Mouse (Mus musculus): ENCODE data around the gene Cemip2. TPM values are rescaled to one million over a fixed set of nuclear protein-coding genes. Genes with fewer than 3 reads are reported as not detected.

Gene Cemip2
- polyA plus RNA-seq, 1 experiment from 2014 or later, result 83.7 TPM

DNA sequence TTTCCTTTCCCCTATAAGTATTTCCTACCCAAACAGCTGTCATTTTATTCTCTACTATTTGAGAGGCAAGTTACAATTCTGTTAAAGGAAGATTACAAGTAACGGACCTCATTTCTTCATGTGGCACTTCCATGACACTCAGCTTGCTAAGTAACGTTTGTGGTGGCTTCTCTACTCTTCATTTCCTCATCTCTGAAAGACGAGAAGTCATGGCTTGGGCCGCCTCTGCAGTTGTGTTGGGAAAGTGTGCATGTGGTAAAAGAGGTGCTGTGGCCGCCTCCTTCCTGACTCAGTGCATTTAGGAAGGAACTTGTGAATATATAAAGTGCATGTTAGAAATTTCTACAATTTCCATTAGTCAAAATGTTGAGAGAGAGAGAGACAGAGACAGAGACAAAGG is 18.2 kb downstream of the Cemip2 start:
- peaks cover 14% of the 10 kb centered on the region for H3K4me1 ChIP-seq (ENCODE audit: control insufficient read depth, insufficient read depth, low read length)
- DNase-seq (ENCODE audit: low spot score, missing footprints) (no peak), ATAC-seq (ENCODE audit: low FRiP score) (no peak)
- no peak overlapping the region for H3K9ac ChIP-seq (ENCODE audit: low read length)
- peaks cover 23% of the 10 kb centered on the region for H3K36me3 ChIP-seq (ENCODE audit: control insufficient read depth, insufficient read depth, low read length)
- H3K9me3 ChIP-seq (ENCODE audit: control insufficient read depth, low read length), result no peaks in the 10 kb centered on the region
- WGBS, result 90% methylated on average over 5 of the region's 5 CpGs
- H3K4me2 ChIP-seq, result no peak overlapping the region
- H3K4me3 ChIP-seq (ENCODE audit: low read depth, low read length), result no peak overlapping the region
- H3K27ac ChIP-seq (ENCODE audit: low read depth, low read length), result no peak overlapping the region
- no peaks in the 10 kb centered on the region for H3K27me3 ChIP-seq (ENCODE audit: control insufficient read depth, insufficient read depth, low read length)

DNA sequence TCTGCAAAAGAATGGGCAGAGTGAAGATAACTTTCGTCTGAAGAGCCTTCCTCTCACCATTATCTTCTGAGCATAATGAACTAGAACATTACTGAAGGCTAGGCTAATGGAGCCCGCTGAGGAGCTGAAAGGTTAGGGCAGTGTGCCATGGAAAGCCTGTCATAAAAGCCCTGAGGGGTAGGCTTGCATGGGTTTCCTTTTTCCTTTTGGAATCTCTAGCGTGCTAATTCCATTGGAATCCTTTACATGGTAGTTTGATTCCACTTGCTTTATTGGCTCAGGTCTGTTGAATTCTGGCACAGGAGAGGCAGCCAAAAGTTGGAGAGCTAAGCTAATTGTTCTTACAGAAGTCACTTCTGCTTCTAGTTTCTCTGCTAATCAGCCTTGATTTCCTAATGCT is 20.6 kb downstream of the Cemip2 start:
- Histone ChIP-seq H3K27me3 (ENCODE audit: control insufficient read depth, insufficient read depth, low read length) (no peaks in the 10 kb centered on the region), H3K36me3 (ENCODE audit: control insufficient read depth, insufficient read depth, low read length) (peaks cover 41% of the 10 kb centered on the region), H3K9ac (ENCODE audit: low read length) (no peak overlapping the region), H3K4me3 (ENCODE audit: low read depth, low read length) (no peak overlapping the region), H3K27ac (ENCODE audit: low read depth, low read length) (no peak overlapping the region), H3K4me2 (no peak overlapping the region), H3K9me3 (ENCODE audit: control insufficient read depth, low read length) (no peaks in the 10 kb centered on the region), H3K4me1 (ENCODE audit: control insufficient read depth, insufficient read depth, low read length) (peaks cover 10% of the 10 kb centered on the region)
- DNase-seq (ENCODE audit: low spot score, missing footprints) (no peak), ATAC-seq (ENCODE audit: low FRiP score) (no peak)
- 56% methylated on average over 3 of the region's 3 CpGs for WGBS

GRCm38 (mm10) chr19:21799410-21800373 is 21.6 kb downstream of the Cemip2 start:
- WGBS, result 60% methylated on average over 13 of the region's 13 CpGs
- Histone ChIP-seq H3K27ac (ENCODE audit: low read depth, low read length) (peak overlapping the region; percentile 67), H3K9me3 (ENCODE audit: control insufficient read depth, low read length) (no peaks in the 10 kb centered on the region)

DNA sequence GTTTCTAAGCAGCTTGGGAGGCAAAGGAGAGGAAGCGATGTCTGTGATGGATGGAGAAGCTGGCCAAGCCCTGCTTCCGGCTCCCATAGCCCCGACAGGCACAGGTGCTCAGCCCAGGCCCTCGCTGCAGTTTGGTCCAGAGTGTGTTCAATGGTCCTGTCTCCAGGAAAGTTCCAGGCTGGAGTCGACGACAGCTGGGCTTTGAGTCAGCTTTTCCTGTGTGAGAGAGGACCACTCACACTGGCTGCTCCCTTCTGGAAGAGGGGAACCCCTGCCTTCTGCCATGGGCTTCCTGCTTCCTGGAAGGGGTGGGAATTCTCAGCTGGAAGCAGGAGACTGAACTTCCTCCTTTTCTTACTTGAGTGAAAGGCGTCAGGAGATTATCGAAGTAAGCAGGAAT is 26.3 kb downstream of the Cemip2 start:
- Histone ChIP-seq H3K4me3 (ENCODE audit: low read depth, low read length) (no peak overlapping the region), H3K27ac (ENCODE audit: low read depth, low read length) (no peak overlapping the region), H3K4me1 (ENCODE audit: control insufficient read depth, insufficient read depth, low read length) (peaks cover 4% of the 10 kb centered on the region), H3K9ac (ENCODE audit: low read length) (no peak overlapping the region), H3K9me3 (ENCODE audit: control insufficient read depth, low read length) (no peaks in the 10 kb centered on the region), H3K36me3 (ENCODE audit: control insufficient read depth, insufficient read depth, low read length) (peaks cover 57% of the 10 kb centered on the region), H3K4me2 (no peak overlapping the region), H3K27me3 (ENCODE audit: control insufficient read depth, insufficient read depth, low read length) (no peaks in the 10 kb centered on the region)
- 94% methylated on average over 8 of the region's 8 CpGs for WGBS
- no peak for DNase-seq (ENCODE audit: low spot score, missing footprints)
- no peak for ATAC-seq (ENCODE audit: low FRiP score)

More at GRCm38 (mm10) chr19:21799410-21800373, 21.6 kb downstream of the Cemip2 start:
- Histone ChIP-seq H3K4me1 (ENCODE audit: control insufficient read depth, insufficient read depth, low read length) (peaks cover 10% of the 10 kb centered on the region), H3K4me2 (no peak overlapping the region), H3K36me3 (ENCODE audit: control insufficient read depth, insufficient read depth, low read length) (peaks cover 47% of the 10 kb centered on the region), H3K4me3 (ENCODE audit: low read depth, low read length) (no peak overlapping the region), H3K9ac (ENCODE audit: low read length) (no peak overlapping the region), H3K27me3 (ENCODE audit: control insufficient read depth, insufficient read depth, low read length) (no peaks in the 10 kb centered on the region)
- ATAC-seq (ENCODE audit: low FRiP score) (peak; percentile 85), DNase-seq (ENCODE audit: low spot score, missing footprints) (no peak)

- H3K9ac ChIP-seq (ENCODE audit: low read length), result no peak overlapping the region
- no peak for DNase-seq (ENCODE audit: low spot score, missing footprints)
- no peak overlapping the region for H3K4me2 ChIP-seq
- H3K9me3 ChIP-seq (ENCODE audit: control insufficient read depth, low read length), result no peaks in the 10 kb centered on the region
- H3K27ac ChIP-seq (ENCODE audit: low read depth, low read length), result no peak overlapping the region
- H3K27me3 ChIP-seq (ENCODE audit: control insufficient read depth, insufficient read depth, low read length), result no peaks in the 10 kb centered on the region
- 93% methylated on average over 3 of the region's 3 CpGs for WGBS
- no peak overlapping the region for H3K4me3 ChIP-seq (ENCODE audit: low read depth, low read length)
- ATAC-seq (ENCODE audit: low FRiP score), result no peak
- H3K4me1 ChIP-seq (ENCODE audit: control insufficient read depth, insufficient read depth, low read length), result no peaks in the 10 kb centered on the region
- H3K36me3 ChIP-seq (ENCODE audit: control insufficient read depth, insufficient read depth, low read length), result peaks cover 57% of the 10 kb centered on the region
Measured at GRCm38 (mm10) chr19:21805305-21805704, 27.2 kb downstream of the Cemip2 start.

GRCm38 (mm10) chr19:21810135-21810534 is 32.0 kb downstream of the Cemip2 start:
- Histone ChIP-seq H3K27me3 (ENCODE audit: control insufficient read depth, insufficient read depth, low read length) (no peaks in the 10 kb centered on the region), H3K36me3 (ENCODE audit: control insufficient read depth, insufficient read depth, low read length) (peaks cover 45% of the 10 kb centered on the region)
- WGBS, result 95% methylated on average over 5 of the region's 5 CpGs

DNA sequence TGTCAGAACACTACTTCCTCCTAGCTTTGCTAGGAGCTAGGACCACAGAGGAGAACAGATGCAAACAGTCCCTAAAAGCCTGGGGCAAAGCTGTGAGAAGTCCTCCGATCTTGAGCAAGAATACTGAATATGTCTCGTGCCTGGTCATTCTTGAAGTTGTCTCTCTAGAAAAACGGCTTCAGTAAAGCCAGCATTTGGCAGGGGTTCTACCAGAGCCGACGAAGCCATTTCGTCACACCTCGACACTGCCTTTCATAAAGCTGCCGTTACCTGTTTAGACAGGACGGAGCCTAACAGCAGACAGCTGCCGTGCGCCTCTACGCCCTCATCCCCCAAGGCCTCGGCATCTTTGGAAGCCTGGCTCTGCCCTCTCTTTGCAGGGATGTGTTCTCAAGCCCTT is 35.4 kb downstream of the Cemip2 start:
- Histone ChIP-seq H3K9me3 (ENCODE audit: control insufficient read depth, low read length) (no peaks in the 10 kb centered on the region), H3K4me1 (ENCODE audit: control insufficient read depth, insufficient read depth, low read length) (no peaks in the 10 kb centered on the region), H3K27me3 (ENCODE audit: control insufficient read depth, insufficient read depth, low read length) (no peaks in the 10 kb centered on the region), H3K4me3 (ENCODE audit: low read depth, low read length) (no peak overlapping the region), H3K36me3 (ENCODE audit: control insufficient read depth, insufficient read depth, low read length) (peaks cover 42% of the 10 kb centered on the region), H3K9ac (ENCODE audit: low read length) (no peak overlapping the region), H3K27ac (ENCODE audit: low read depth, low read length) (no peak overlapping the region), H3K4me2 (no peak overlapping the region)
- ATAC-seq (ENCODE audit: low FRiP score) (no peak), DNase-seq (ENCODE audit: low spot score, missing footprints) (no peak)
- 93% methylated on average over 13 of the region's 13 CpGs for WGBS

More at GRCm38 (mm10) chr19:21810135-21810534, 32.0 kb downstream of the Cemip2 start:
- DNase-seq (ENCODE audit: low spot score, missing footprints) (no peak), ATAC-seq (ENCODE audit: low FRiP score) (no peak)
- Histone ChIP-seq H3K4me3 (ENCODE audit: low read depth, low read length) (no peak overlapping the region), H3K4me2 (no peak overlapping the region), H3K27ac (ENCODE audit: low read depth, low read length) (no peak overlapping the region), H3K9ac (ENCODE audit: low read length) (no peak overlapping the region), H3K4me1 (ENCODE audit: control insufficient read depth, insufficient read depth, low read length) (no peaks in the 10 kb centered on the region), H3K9me3 (ENCODE audit: control insufficient read depth, low read length) (no peaks in the 10 kb centered on the region)

GRCm38 (mm10) chr19:21814433-21815020 is 36.4 kb downstream of the Cemip2 start:
- peaks cover 41% of the 10 kb centered on the region for H3K36me3 ChIP-seq (ENCODE audit: control insufficient read depth, insufficient read depth, low read length)

DNA sequence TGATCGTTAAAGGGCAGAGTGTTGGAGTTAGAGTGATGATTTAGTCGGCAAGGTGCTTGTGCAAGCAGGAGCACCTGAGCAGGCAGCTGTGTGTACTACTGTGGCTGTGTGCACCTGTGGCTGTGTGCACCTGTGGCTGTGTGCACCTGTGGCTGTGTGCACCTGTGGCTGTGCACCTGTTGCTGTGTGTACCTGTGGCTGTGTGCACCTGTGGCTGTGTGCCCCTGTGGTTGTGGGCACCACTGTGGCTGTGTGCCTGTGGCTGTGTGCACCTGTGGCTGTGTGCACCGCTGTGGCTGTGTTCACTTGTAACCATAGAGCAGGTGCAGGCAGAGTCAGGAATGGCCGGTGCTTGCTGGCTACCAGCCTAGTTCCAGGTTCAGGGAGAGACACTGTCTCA is 38.1 kb downstream of the Cemip2 start:
- H3K9me3 ChIP-seq (ENCODE audit: control insufficient read depth, low read length), result no peaks in the 10 kb centered on the region
- H3K9ac ChIP-seq (ENCODE audit: low read length), result no peak overlapping the region
- DNase-seq (ENCODE audit: low spot score, missing footprints), result no peak
- ATAC-seq (ENCODE audit: low FRiP score), result no peak
- no peaks in the 10 kb centered on the region for H3K4me1 ChIP-seq (ENCODE audit: control insufficient read depth, insufficient read depth, low read length)
- no peak overlapping the region for H3K4me2 ChIP-seq
- peaks cover 41% of the 10 kb centered on the region for H3K36me3 ChIP-seq (ENCODE audit: control insufficient read depth, insufficient read depth, low read length)
- H3K27ac ChIP-seq (ENCODE audit: low read depth, low read length), result no peak overlapping the region
- 91% methylated on average over 4 of the region's 4 CpGs for WGBS
- no peaks in the 10 kb centered on the region for H3K27me3 ChIP-seq (ENCODE audit: control insufficient read depth, insufficient read depth, low read length)
- H3K4me3 ChIP-seq (ENCODE audit: low read depth, low read length), result no peak overlapping the region

More at GRCm38 (mm10) chr19:21814433-21815020, 36.4 kb downstream of the Cemip2 start:
- DNase-seq (ENCODE audit: low spot score, missing footprints) (no peak), ATAC-seq (ENCODE audit: low FRiP score) (no peak)
- WGBS, result 91% methylated on average over 8 of the region's 8 CpGs
- no peaks in the 10 kb centered on the region for H3K27me3 ChIP-seq (ENCODE audit: control insufficient read depth, insufficient read depth, low read length)
- H3K4me1 ChIP-seq (ENCODE audit: control insufficient read depth, insufficient read depth, low read length), result no peaks in the 10 kb centered on the region
- no peak overlapping the region for H3K4me3 ChIP-seq (ENCODE audit: low read depth, low read length)
- H3K9ac ChIP-seq (ENCODE audit: low read length), result no peak overlapping the region
- no peak overlapping the region for H3K27ac ChIP-seq (ENCODE audit: low read depth, low read length)
- no peaks in the 10 kb centered on the region for H3K9me3 ChIP-seq (ENCODE audit: control insufficient read depth, low read length)
- H3K4me2 ChIP-seq, result no peak overlapping the region
